Mouse (Mus musculus) embryonic fibroblast, embryonic 13.5 days (primary cell): ENCODE data around the gene Fam160b1.

Experiments used
- CTCF ChIP-seq: IDR thresholded peaks from 2 replicates; pipeline ENCODE4 v1.5.1; 2011; ENCODE audit warnings: mild to moderate bottlenecking, control low read depth, low read length, moderate library complexity, borderline replicate concordance; ENCODE audit not compliant: insufficient read depth
- POLR2A ChIP-seq: IDR thresholded peaks from 2 replicates; pipeline ENCODE4 v1.6.1; 2011; ENCODE audit warnings: low read depth, mild to moderate bottlenecking, control low read depth, low read length, moderate library complexity

GRCm38 (mm10) chr19:57358836-57359598 lies 1.5 kb upstream of the Fam160b1 start:
- TF ChIP-seq CTCF (no peak), POLR2A (no peak)
